Mouse (Mus musculus) ES-E14 (cell line): Measurements from ENCODE around the gene Ston1. TPM values are rescaled to one million over a fixed set of nuclear protein-coding genes. Genes with fewer than 3 reads are reported as not detected.

ENCODE experiments used
- DNase-seq: peaks from one replicate; pipeline ENCODE4 v3.0.0-alpha.2; 2013; ENCODE audit warnings: low read depth, low spot score
- H3K27ac ChIP-seq: 2 replicates; pipeline ENCODE4 v1.5.1; 2012; ENCODE audit warnings: low read depth, mild to moderate bottlenecking, low read length, moderate library complexity, mixed read lengths; ENCODE audit not compliant: poor library complexity, insufficient read depth, severe bottlenecking
- H3K36me3 ChIP-seq: 2 replicates; pipeline ENCODE4 v1.6.1; 2012; ENCODE audit warnings: mild to moderate bottlenecking, low read length, moderate library complexity, mixed read lengths; ENCODE audit not compliant: control insufficient read depth, poor library complexity, insufficient read depth, severe bottlenecking
- H3K4me1 ChIP-seq, 2 experiments: fragments of 150-350 bp in 1 of 2; sonication (generic) in 1 of 2; 2 replicates each; pipeline ENCODE4 v1.6.1; 2012; ENCODE audit warnings: low read length in 2 of 2, mild to moderate bottlenecking in 1 of 2, mixed read lengths in 1 of 2; ENCODE audit not compliant: control insufficient read depth in 2 of 2, insufficient read depth in 2 of 2, poor library complexity in 1 of 2
- H3K4me3 ChIP-seq, 2 experiments: fragments of 150-350 bp in 1 of 2; sonication (generic) in 1 of 2; 2 replicates each; pipeline ENCODE4 v1.5.1; 2012; ENCODE audit warnings: low read length in 2 of 2, low read depth in 1 of 2, mild to moderate bottlenecking in 1 of 2, mixed read lengths in 1 of 2; ENCODE audit not compliant: insufficient read depth in 1 of 2, poor library complexity in 1 of 2, severe bottlenecking in 1 of 2
- H3K9ac ChIP-seq: 2 replicates; pipeline ENCODE4 v1.6.1; 2012; ENCODE audit warnings: low read depth, mild to moderate bottlenecking, low read length, mixed read lengths; ENCODE audit not compliant: poor library complexity, insufficient read depth, severe bottlenecking
- H3K9me3 ChIP-seq: fragments of 150-350 bp; sonication (generic); 2 replicates; pipeline ENCODE4 v1.6.1; 2012; ENCODE audit warnings: low read depth, mild to moderate bottlenecking, low read length; ENCODE audit not compliant: control insufficient read depth, insufficient read depth
- CHD2 ChIP-seq: IDR thresholded peaks from 2 replicates; pipeline ENCODE4 v1.6.1; 2014; ENCODE audit warnings: mild to moderate bottlenecking, low read depth, low read length, inconsistent platforms
- HCFC1 ChIP-seq: IDR thresholded peaks from 2 replicates; pipeline ENCODE4 v1.6.1; 2012; ENCODE audit warnings: low read length, inconsistent platforms, borderline replicate concordance; ENCODE audit not compliant: insufficient read depth
- MAFK ChIP-seq: IDR thresholded peaks from 2 replicates; pipeline ENCODE4 v1.6.1; 2014; ENCODE audit warnings: mild to moderate bottlenecking, low read depth, low read length, inconsistent platforms; ENCODE audit not compliant: insufficient read depth
- ZC3H11A ChIP-seq: IDR thresholded peaks from 2 replicates; pipeline ENCODE4 v1.6.1; 2012; ENCODE audit warnings: low read depth, mild to moderate bottlenecking, inconsistent platforms, low read length, borderline replicate concordance
- ZNF384 ChIP-seq: IDR thresholded peaks from 2 replicates; pipeline ENCODE4 v1.6.1; 2012; ENCODE audit warnings: low read depth, low read length, inconsistent platforms
- in situ Hi-C, 2 experiments: fragments of 600-800 bp; cut with MboI; formaldehyde crosslinking; loops; one replicate each; pipeline ENCODE4 v1.15.1; 2025; ENCODE audit warnings: low sequenced_read_pairs in 2 of 2, inconsistent platforms in 1 of 2; ENCODE audit not compliant: unreplicated experiment in 2 of 2
- total RNA-seq: library from RNA; depleted of rRNA; stranded (reverse); fragments of 300-350 nt; gene quantifications from 2 replicates; pipeline ENCODE4 v1.2.3, GENCODE M21; 2012

Gene Ston1
- total RNA-seq, 1 experiment: 4.5 TPM

DNA sequence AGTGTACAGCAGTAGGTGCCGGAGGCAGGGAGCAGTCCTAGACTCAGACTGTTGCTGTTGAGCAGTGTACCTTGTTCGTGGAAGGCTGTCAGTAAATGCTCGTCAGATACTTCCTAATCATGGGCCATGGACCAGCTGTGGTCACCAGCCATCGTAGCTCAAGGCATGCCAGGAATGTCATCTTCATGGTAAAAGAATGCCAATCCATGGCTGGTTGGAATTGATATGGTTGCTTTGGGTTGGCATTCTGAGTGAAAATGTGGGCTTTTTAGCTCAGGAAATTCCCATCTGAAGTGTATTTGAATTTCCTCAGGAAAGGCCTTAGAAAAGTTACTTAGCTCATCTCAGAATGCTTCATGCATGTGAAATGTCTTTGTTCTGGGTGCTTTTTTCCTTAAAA is 2.4 kb upstream of the Ston1 start:
- Histone ChIP-seq H3K36me3 (no peaks in the 10 kb centered on the region), H3K9me3 (no peaks in the 10 kb centered on the region), H3K4me3 (no peak overlapping the region), H3K4me1 (peaks cover 1 to 8% of the 10 kb centered on the region in 2 experiments; a peak in 1 of 4 replicates), H3K9ac (no peak overlapping the region), H3K27ac (no peak overlapping the region)
- no peak for DNase-seq
- no peak for TF ChIP-seq CHD2
- no peak for TF ChIP-seq ZNF384
- in situ Hi-C loops: no loop called here

GRCm38 (mm10) chr17:88596068-88596467 is 1.4 kb upstream of the Ston1 start:
- peaks cover 1 to 8% of the 10 kb centered on the region in 2 experiments; a peak in 1 of 4 replicates for H3K4me1 ChIP-seq
- in situ Hi-C loops: no loop called here
- no peak overlapping the region for H3K27ac ChIP-seq
- H3K9ac ChIP-seq: no peak overlapping the region; the same call in 1 of the 2 replicates
- DNase-seq: no peak
- no peaks in the 10 kb centered on the region for H3K36me3 ChIP-seq
- peak overlapping the region in 1 of 2 experiments; percentile 2; a peak in 1 of 4 replicates for H3K4me3 ChIP-seq
- no peaks in the 10 kb centered on the region for H3K9me3 ChIP-seq
- TF ChIP-seq CHD2 (no peak), HCFC1 (no peak), ZNF384 (no peak), ZC3H11A (no peak), MAFK (no peak)

- Histone ChIP-seq H3K4me1 (peaks cover 1 to 8% of the 10 kb centered on the region in 2 experiments; a peak in 1 of 4 replicates), H3K36me3 (no peaks in the 10 kb centered on the region), H3K27ac (peak overlapping the region; percentile 86; the same call in 1 of the 2 replicates), H3K9me3 (no peaks in the 10 kb centered on the region), H3K9ac (peak overlapping the region; percentile 47; the same call in 1 of the 2 replicates), H3K4me3 (peak overlapping the region; percentile 76 to 85)
- DNase-seq: no peak
- in situ Hi-C loops: no loop called here
- no peak for TF ChIP-seq ZC3H11A
- TF ChIP-seq CHD2: no peak
These were observed 801 bp upstream of the Ston1 start for GRCm38 (mm10) chr17:88596544-88597221.

GRCm38 (mm10) chr17:88598056-88598420 is 554 bp downstream of the Ston1 start:
- in situ Hi-C loops: no loop called here
- H3K4me3 ChIP-seq: peak overlapping the region; percentile 76 to 85
- peak overlapping the region; percentile 67 for H3K9ac ChIP-seq
- no peaks in the 10 kb centered on the region for H3K36me3 ChIP-seq
- no peak for DNase-seq
- H3K9me3 ChIP-seq: no peaks in the 10 kb centered on the region
- peaks cover 1 to 8% of the 10 kb centered on the region in 2 experiments; a peak in 1 of 4 replicates for H3K4me1 ChIP-seq
- H3K27ac ChIP-seq: no peak overlapping the region
- TF ChIP-seq MAFK (no peak), CHD2 (no peak), HCFC1 (no peak), ZC3H11A (no peak), ZNF384 (no peak)
